Mouse (Mus musculus) gastrocnemius, postnatal 25 days (tissue): ENCODE measurements around the gene Cep128. TPM values are rescaled to one million over a fixed set of nuclear protein-coding genes. Genes with fewer than 3 reads are reported as not detected.
"Not testable (repeated sequence)": the region's sequence is repeated elsewhere in the genome, so short reads cannot be mapped to it uniquely, and the experiment has no call there.

Experiments
- DNase-seq: peaks from one replicate; pipeline ENCODE4 v3.0.0; 2022
- total RNA-seq, 2 experiments: library from RNA; stranded (reverse); gene quantifications; 1 replicate in 1 of 2; 2 replicates in 1 of 2; pipeline ENCODE4 v1.2.3; 2021

Cep128 gene
- total RNA-seq, 2 experiments from 2014 or later = 0.69 to 0.80 TPM

- DNase-seq = no peak
Measured at GRCm38 (mm10) chr12:91059704-91060318, 324.4 kb downstream of the Cep128 start.

- DNase-seq = no peak
Measured at GRCm38 (mm10) chr12:91056885-91057284, 327.3 kb downstream of the Cep128 start.

- DNase-seq = no peak
Measured at GRCm38 (mm10) chr12:91052301-91052700, 331.9 kb downstream of the Cep128 start.

- DNase-seq = peak; percentile 15
Measured at GRCm38 (mm10) chr12:91050593-91051325, 333.4 kb downstream of the Cep128 start.

- DNase-seq = no peak
Measured at GRCm38 (mm10) chr12:91041363-91041762, 342.8 kb downstream of the Cep128 start.

GRCm38 (mm10) chr12:91040267-91040905 is 343.8 kb downstream of the Cep128 start:
- DNase-seq = peak; percentile 11

GRCm38 (mm10) chr12:91029116-91029515 is 355.1 kb downstream of the Cep128 start:
- DNase-seq = no peak

- DNase-seq = peak; percentile 28
Measured at GRCm38 (mm10) chr12:91027681-91028080, 356.5 kb downstream of the Cep128 start.

- no peak for DNase-seq
Measured at GRCm38 (mm10) chr12:91027100-91027499, 357.1 kb downstream of the Cep128 start.

GRCm38 (mm10) chr12:91015075-91015474 is 369.1 kb downstream of the Cep128 start:
- DNase-seq = no peak

GRCm38 (mm10) chr12:91013043-91013442 is 371.2 kb downstream of the Cep128 start:
- no peak for DNase-seq

GRCm38 (mm10) chr12:91012184-91012583 is 372.0 kb downstream of the Cep128 start:
- DNase-seq = no peak

- no peak for DNase-seq
Measured at GRCm38 (mm10) chr12:91008736-91009135, 375.5 kb downstream of the Cep128 start.

GRCm38 (mm10) chr12:91008170-91008569 is 376.0 kb downstream of the Cep128 start:
- no peak for DNase-seq

- DNase-seq = no peak
Measured at GRCm38 (mm10) chr12:90997539-90997938, 386.7 kb downstream of the Cep128 start.

GRCm38 (mm10) chr12:90993331-90993730 is 390.9 kb downstream of the Cep128 start:
- peak; percentile 55 for DNase-seq

GRCm38 (mm10) chr12:90987782-90988181 is 396.4 kb downstream of the Cep128 start:
- DNase-seq = no peak

- DNase-seq = no peak
Measured at GRCm38 (mm10) chr12:90987259-90987658, 396.9 kb downstream of the Cep128 start.

GRCm38 (mm10) chr12:90982018-90982417 is 402.2 kb downstream of the Cep128 start:
- DNase-seq = no peak

- not testable (repeated sequence) for DNase-seq
Measured at GRCm38 (mm10) chr12:90976406-90976805, 407.8 kb downstream of the Cep128 start.

GRCm38 (mm10) chr12:90975429-90975828 is 408.8 kb downstream of the Cep128 start:
- DNase-seq = no peak

- DNase-seq = peak; percentile 47
Measured at GRCm38 (mm10) chr12:90971156-90971555, 413.1 kb downstream of the Cep128 start.

- DNase-seq = no peak
Measured at GRCm38 (mm10) chr12:90961386-90962017, 422.7 kb downstream of the Cep128 start.
